Mouse (Mus musculus) midbrain, embryonic 10.5 days (tissue): Measurements from ENCODE around the gene Chrna7. TPM values are rescaled to one million over a fixed set of nuclear protein-coding genes. Genes with fewer than 3 reads are reported as not detected.

ENCODE experiments used
- DNase-seq: peaks from one replicate; pipeline ENCODE4 v3.0.0-alpha.2; 2017; ENCODE audit warnings: low spot score
- H3K27ac ChIP-seq: fragments of 300-500 bp; sonication (generic); replicated peaks from 2 replicates; pipeline ENCODE4 v1.5.1; 2016; ENCODE audit warnings: mild to moderate bottlenecking
- H3K27me3 ChIP-seq: fragments of 300-500 bp; sonication (generic); 2 replicates; pipeline ENCODE4 v1.6.1; 2016; ENCODE audit warnings: low read depth, mild to moderate bottlenecking; ENCODE audit not compliant: poor library complexity, severe bottlenecking
- H3K36me3 ChIP-seq: fragments of 300-500 bp; sonication (generic); 2 replicates; pipeline ENCODE4 v1.6.1; 2016; ENCODE audit warnings: mild to moderate bottlenecking, moderate library complexity
- H3K4me1 ChIP-seq: fragments of 300-500 bp; sonication (generic); 2 replicates; pipeline ENCODE4 v1.6.1; 2016
- H3K4me3 ChIP-seq: fragments of 300-500 bp; sonication (generic); 2 replicates; pipeline ENCODE4 v1.5.1; 2016; ENCODE audit warnings: mild to moderate bottlenecking, moderate library complexity
- H3K9me3 ChIP-seq: fragments of 300-500 bp; sonication (generic); replicated peaks from 2 replicates; pipeline ENCODE4 v1.6.1; 2016; ENCODE audit warnings: mild to moderate bottlenecking
- WGBS: fragments of 180-500 bp; shearing (Covaris S2); methylation state at CpG from one replicate; pipeline ENCODE4 v1.1.7; 2016; 5-methylcytosine and 5-hydroxymethylcytosine counted together
- polyA plus RNA-seq: library from polyadenylated mRNA; unstranded; fragments of >200 nt; fragmentation: Nextera tagmentation; extraction: Ambion mirVana; gene quantifications from 2 replicates; pipeline ENCODE4 v1.2.1, GENCODE M21; 2016

Chrna7 gene
- 5.7 and 7.0 TPM in 2 replicates for polyA plus RNA-seq

- no peaks in the 10 kb centered on the region for H3K36me3 ChIP-seq
- H3K4me3 ChIP-seq: peak within 1 kb of the TSS; percentile 86
- peaks cover 28% of the 10 kb centered on the region for H3K4me1 ChIP-seq
- peaks cover 22% of the 10 kb centered on the region for H3K27me3 ChIP-seq
- H3K27ac ChIP-seq: peak within 1 kb of the TSS; percentile 90
- no peaks in the 10 kb centered on the region for H3K9me3 ChIP-seq
- DNase-seq: peak; percentile 89
- WGBS: under 1% methylated on average over 58 of the region's 73 CpGs
Measured at GRCm38 (mm10) chr7:63212084-63212723, at the start of gene Chrna7. Chrna7 (minus strand) TSS chr7:63212569.

- no peak overlapping the region for H3K27ac ChIP-seq
- no peak for DNase-seq
- H3K4me3 ChIP-seq: no peak overlapping the region
- WGBS: 67% methylated on average over 2 of the region's 2 CpGs
- no peaks in the 10 kb centered on the region for H3K9me3 ChIP-seq
- no peaks in the 10 kb centered on the region for H3K27me3 ChIP-seq
- no peaks in the 10 kb centered on the region for H3K36me3 ChIP-seq
- H3K4me1 ChIP-seq: no peaks in the 10 kb centered on the region
Measured at GRCm38 (mm10) chr7:63249404-63249803, 37.0 kb upstream of the Chrna7 start.

GRCm38 (mm10) chr7:63237852-63238516 is 25.6 kb upstream of the Chrna7 start:
- no peak for DNase-seq
- H3K4me1 ChIP-seq: no peaks in the 10 kb centered on the region
- no peaks in the 10 kb centered on the region for H3K9me3 ChIP-seq
- H3K4me3 ChIP-seq: no peak overlapping the region
- H3K27ac ChIP-seq: no peak overlapping the region
- 85% methylated on average over 3 of the region's 3 CpGs for WGBS
- no peaks in the 10 kb centered on the region for H3K36me3 ChIP-seq
- no peaks in the 10 kb centered on the region for H3K27me3 ChIP-seq

GRCm38 (mm10) chr7:63225066-63225780 is 12.9 kb upstream of the Chrna7 start:
- 24% methylated on average over 7 of the region's 7 CpGs for WGBS
- Histone ChIP-seq H3K36me3 (no peaks in the 10 kb centered on the region), H3K27ac (no peak overlapping the region), H3K27me3 (no peaks in the 10 kb centered on the region), H3K9me3 (no peaks in the 10 kb centered on the region), H3K4me3 (no peak overlapping the region), H3K4me1 (no peaks in the 10 kb centered on the region)
- DNase-seq: no peak

- H3K27me3 ChIP-seq: peaks cover 22% of the 10 kb centered on the region
- H3K9me3 ChIP-seq: no peaks in the 10 kb centered on the region
- WGBS: 2% methylated on average over 13 of the region's 13 CpGs
- no peak for DNase-seq
- peak overlapping the region; percentile 86 for H3K4me3 ChIP-seq
- H3K36me3 ChIP-seq: no peaks in the 10 kb centered on the region
- H3K27ac ChIP-seq: peak overlapping the region; percentile 90
- H3K4me1 ChIP-seq: peaks cover 28% of the 10 kb centered on the region
Measured at GRCm38 (mm10) chr7:63211641-63212083, 707 bp downstream of the Chrna7 start.

GRCm38 (mm10) chr7:63209501-63209900 is 2.9 kb downstream of the Chrna7 start:
- H3K9me3 ChIP-seq: no peaks in the 10 kb centered on the region

GRCm38 (mm10) chr7:63207137-63207536 is 5.2 kb downstream of the Chrna7 start:
- Histone ChIP-seq H3K36me3 (no peaks in the 10 kb centered on the region), H3K27me3 (peaks cover 16% of the 10 kb centered on the region), H3K4me3 (no peak overlapping the region), H3K4me1 (peaks cover 25% of the 10 kb centered on the region), H3K27ac (no peak overlapping the region), H3K9me3 (no peaks in the 10 kb centered on the region)
- WGBS: 67% methylated on average over 2 of the region's 2 CpGs
- DNase-seq: no peak

More at GRCm38 (mm10) chr7:63209501-63209900, 2.9 kb downstream of the Chrna7 start:
- Histone ChIP-seq H3K27ac (no peak overlapping the region), H3K36me3 (no peaks in the 10 kb centered on the region), H3K4me1 (peaks cover 28% of the 10 kb centered on the region), H3K27me3 (peaks cover 22% of the 10 kb centered on the region), H3K4me3 (no peak overlapping the region)
- DNase-seq: no peak
- 19% methylated on average over 4 of the region's 4 CpGs for WGBS

GRCm38 (mm10) chr7:63195560-63195959 is 16.8 kb downstream of the Chrna7 start:
- 54% methylated on average over 2 of the region's 2 CpGs for WGBS
- Histone ChIP-seq H3K27me3 (no peaks in the 10 kb centered on the region), H3K36me3 (no peaks in the 10 kb centered on the region), H3K4me3 (no peak overlapping the region), H3K9me3 (no peaks in the 10 kb centered on the region), H3K27ac (no peak overlapping the region), H3K4me1 (peaks cover 11% of the 10 kb centered on the region)
- no peak for DNase-seq

GRCm38 (mm10) chr7:63189647-63190534 is 22.5 kb downstream of the Chrna7 start:
- no peaks in the 10 kb centered on the region for H3K9me3 ChIP-seq
- no peak for DNase-seq
- no peaks in the 10 kb centered on the region for H3K27me3 ChIP-seq
- H3K4me1 ChIP-seq: peaks cover 3% of the 10 kb centered on the region; the same call in 1 of the 2 replicates
- H3K36me3 ChIP-seq: no peaks in the 10 kb centered on the region
- no peak overlapping the region for H3K4me3 ChIP-seq
- H3K27ac ChIP-seq: no peak overlapping the region
- 89% methylated on average over 13 of the region's 13 CpGs for WGBS

GRCm38 (mm10) chr7:63170063-63170787 is 42.1 kb downstream of the Chrna7 start:
- Histone ChIP-seq H3K27me3 (no peaks in the 10 kb centered on the region), H3K9me3 (no peaks in the 10 kb centered on the region; the same call in 1 of the 2 replicates), H3K4me3 (no peak overlapping the region), H3K27ac (no peak overlapping the region), H3K36me3 (no peaks in the 10 kb centered on the region), H3K4me1 (no peaks in the 10 kb centered on the region)
- WGBS: 85% methylated on average over 3 of the region's 3 CpGs
- DNase-seq: no peak

- no peaks in the 10 kb centered on the region for H3K27me3 ChIP-seq
- no peak overlapping the region for H3K4me3 ChIP-seq
- no peak for DNase-seq
- H3K4me1 ChIP-seq: no peaks in the 10 kb centered on the region
- 87% methylated on average over 3 of the region's 3 CpGs for WGBS
- H3K36me3 ChIP-seq: no peaks in the 10 kb centered on the region
- H3K27ac ChIP-seq: no peak overlapping the region
- H3K9me3 ChIP-seq: no peaks in the 10 kb centered on the region
Measured at GRCm38 (mm10) chr7:63164617-63165016, 47.8 kb downstream of the Chrna7 start.
